Mouse (Mus musculus) G1E (cell line): ENCODE results near the gene B3gnt7. TPM values are rescaled to one million over a fixed set of nuclear protein-coding genes. Genes with fewer than 3 reads are reported as not detected.

Experiments used
- ATAC-seq: 2 replicates; pipeline ENCODE4 v1.8.0; 2016; ENCODE audit warnings: mild to moderate bottlenecking; ENCODE audit not compliant: insufficient number of reproducible peaks, poor library complexity, low FRiP score, severe bottlenecking; ENCODE audit errors: extremely low read depth
- DNase-seq: peaks from one replicate; pipeline ENCODE4 v3.0.0; 2012; ENCODE audit warnings: low spot score
- H3K27me3 ChIP-seq: 2 replicates; pipeline ENCODE4 v1.6.1; 2012; ENCODE audit warnings: mild to moderate bottlenecking, low read length, inconsistent platforms; ENCODE audit not compliant: insufficient read depth
- H3K36me3 ChIP-seq: replicated peaks from 2 replicates; pipeline ENCODE3; 2012; ENCODE audit warnings: mild to moderate bottlenecking, inconsistent platforms
- H3K4me1 ChIP-seq: 2 replicates; pipeline ENCODE4 v1.6.1; 2012; ENCODE audit warnings: low read depth, low read length, inconsistent platforms, mixed read lengths; ENCODE audit not compliant: insufficient read depth
- H3K4me3 ChIP-seq: 2 replicates; pipeline ENCODE4 v1.5.1; 2012; ENCODE audit warnings: low read depth, mild to moderate bottlenecking, inconsistent platforms, low read length, moderate library complexity, mixed read lengths
- H3K9me3 ChIP-seq: replicated peaks from 2 replicates; pipeline ENCODE4 v1.6.1; 2012; ENCODE audit warnings: inconsistent platforms
- CTCF ChIP-seq: IDR thresholded peaks from 2 replicates; pipeline ENCODE4 v1.5.1; 2012; ENCODE audit warnings: low read depth, low read length, inconsistent platforms, mixed read lengths
- GATA1 ChIP-seq: IDR thresholded peaks from 2 replicates; pipeline ENCODE4 v1.6.1; 2012; ENCODE audit warnings: borderline replicate concordance, low read length, inconsistent platforms, mixed read lengths
- GATA2 ChIP-seq: IDR thresholded peaks from 2 replicates; pipeline ENCODE4 v1.6.1; 2012; ENCODE audit warnings: low read depth, low read length, inconsistent platforms, borderline replicate concordance
- POLR2AphosphoS5 ChIP-seq: IDR thresholded peaks from 2 replicates; pipeline ENCODE4 v1.6.1; 2012; ENCODE audit warnings: low read depth, low read length, inconsistent platforms; ENCODE audit not compliant: insufficient replicate concordance
- TAL1 ChIP-seq: conservative IDR thresholded peaks from 2 replicates; pipeline ENCODE4 v1.6.1; 2012; ENCODE audit warnings: low read depth, low read length, inconsistent platforms, mixed read lengths
- polyA plus RNA-seq: library from polyadenylated mRNA; stranded (reverse); fragments of >175 nt; gene quantifications from 2 replicates; pipeline ENCODE4 v1.2.3, GENCODE M21; 2012
- total RNA-seq, 2 experiments: library from RNA; stranded (forward) in 1 of 2; stranded (reverse) in 1 of 2; fragments of 200-1000 nt in 1 of 2; fragments of >200 nt in 1 of 2; fragmentation: Nextera tagmentation in 1 of 2; gene quantifications; 2 replicates each; pipeline ENCODE4 v1.2.3; 2014 to 2017

Gene B3gnt7
- not detected in 2 replicates for total RNA-seq (2014; fragmentation: Nextera tagmentation)
- total RNA-seq (2017) = 0.12 and 0.16 TPM in 2 replicates
- polyA plus RNA-seq = 0.02 TPM in 1 of 2 replicates, not detected in the other

DNA sequence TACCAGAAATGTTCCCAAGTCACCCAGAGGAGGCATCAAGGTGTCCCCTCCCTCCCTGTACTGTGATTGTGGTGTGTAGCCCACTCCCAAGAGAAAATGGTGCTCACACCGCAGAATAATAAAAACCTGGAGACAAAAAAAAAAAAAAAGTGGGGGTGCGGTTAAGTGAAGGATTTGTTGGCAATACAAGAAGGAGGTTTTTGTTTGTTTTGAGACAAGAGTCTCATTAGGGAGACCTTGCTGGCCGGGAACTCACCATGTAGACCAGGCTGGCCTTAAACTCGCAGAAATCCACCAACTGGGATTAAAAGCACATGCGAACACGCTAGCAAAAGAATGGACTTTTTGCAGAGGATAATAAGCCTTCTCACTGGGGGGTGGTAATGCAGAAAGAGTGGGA, at the start of gene B3gnt7:
B3gnt7 (plus strand) TSS at position 301 of the 400 bp plus-strand sequence.
- DNase-seq = no peak
- Histone ChIP-seq H3K4me3 (peak within 1 kb of the TSS; percentile 58; the same call in 1 of the 2 replicates), H3K9me3 (no peaks in the 10 kb centered on the region), H3K36me3 (no peaks in the 10 kb centered on the region), H3K27me3 (peaks cover 90% of the 10 kb centered on the region), H3K4me1 (peaks cover 32% of the 10 kb centered on the region)
- ATAC-seq = no peak
- TF ChIP-seq GATA1 (no peak), TAL1 (no peak), GATA2 (no peak), CTCF (no peak), POLR2AphosphoS5 (no peak)

- ATAC-seq (no peak), DNase-seq (no peak)
- no peak overlapping the region for H3K4me3 ChIP-seq
- no peaks in the 10 kb centered on the region for H3K9me3 ChIP-seq
- peaks cover 10% of the 10 kb centered on the region for H3K36me3 ChIP-seq
- no peaks in the 10 kb centered on the region for H3K27me3 ChIP-seq
- peaks cover 5% of the 10 kb centered on the region for H3K4me1 ChIP-seq
- TF ChIP-seq POLR2AphosphoS5 (no peak), GATA2 (no peak), GATA1 (no peak), TAL1 (no peak), CTCF (no peak)
Observed at GRCm38 (mm10) chr1:86253410-86253809, 49.2 kb upstream of the B3gnt7 start.

DNA sequence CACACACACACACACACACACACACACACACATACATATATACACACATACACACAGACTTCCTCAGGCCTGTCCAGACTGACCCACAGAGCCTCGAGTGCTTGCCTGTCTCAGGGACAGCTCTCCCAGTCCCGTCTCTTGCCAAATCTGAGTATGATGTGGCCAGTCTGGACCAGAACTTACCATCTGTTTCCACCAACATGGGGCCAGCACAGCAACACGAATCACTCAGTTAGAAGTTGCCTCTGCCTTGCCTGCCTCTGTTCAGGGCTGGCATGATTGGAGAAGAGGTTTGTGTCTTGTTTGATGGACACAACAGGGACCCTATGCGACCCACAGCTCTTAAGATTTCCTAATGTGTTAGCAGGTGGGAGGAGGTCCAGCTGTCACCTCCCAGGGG, 46.3 kb upstream of the B3gnt7 start:
- H3K27me3 ChIP-seq = peaks cover 3% of the 10 kb centered on the region; the same call in 1 of the 2 replicates
- TF ChIP-seq GATA1 (no peak), CTCF (no peak)
- H3K4me3 ChIP-seq = no peak overlapping the region
- DNase-seq (no peak), ATAC-seq (no peak)
- H3K36me3 ChIP-seq = peaks cover 3% of the 10 kb centered on the region
- peaks cover 13% of the 10 kb centered on the region for H3K4me1 ChIP-seq
- no peaks in the 10 kb centered on the region for H3K9me3 ChIP-seq

DNA sequence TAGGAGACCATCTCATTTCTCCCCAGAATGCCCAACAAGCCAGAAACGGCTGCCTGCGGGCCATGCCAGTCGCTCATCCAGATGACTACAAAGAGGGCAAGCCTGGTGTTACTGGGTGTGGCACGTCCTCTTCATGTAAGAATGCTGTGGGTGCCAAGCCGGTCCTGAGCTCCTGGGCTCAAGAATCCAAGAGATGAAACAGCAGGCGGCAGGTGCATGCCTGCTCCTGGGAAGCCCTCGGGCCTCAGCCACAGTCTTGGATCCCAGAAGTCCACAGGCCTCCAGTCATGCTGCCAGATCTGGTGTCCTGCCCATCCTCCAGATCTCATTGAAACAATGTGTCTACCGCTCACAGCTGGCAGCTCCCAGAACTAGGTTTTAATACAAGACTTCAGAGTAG, 45.4 kb upstream of the B3gnt7 start:
- no peak for ATAC-seq
- peaks cover 14% of the 10 kb centered on the region for H3K4me1 ChIP-seq
- DNase-seq = no peak
- no peak for TF ChIP-seq TAL1
- TF ChIP-seq CTCF = no peak
- TF ChIP-seq POLR2AphosphoS5 = no peak
- no peak for TF ChIP-seq GATA2
- TF ChIP-seq GATA1 = no peak
- H3K4me3 ChIP-seq = no peak overlapping the region
- peaks cover 3% of the 10 kb centered on the region for H3K36me3 ChIP-seq
- peaks cover 7% of the 10 kb centered on the region; the same call in 1 of the 2 replicates for H3K27me3 ChIP-seq
- no peaks in the 10 kb centered on the region for H3K9me3 ChIP-seq

GRCm38 (mm10) chr1:86258171-86258824, 44.3 kb upstream of the B3gnt7 start:
- no peak overlapping the region for H3K4me3 ChIP-seq
- DNase-seq = no peak
- H3K9me3 ChIP-seq = no peaks in the 10 kb centered on the region

GRCm38 (mm10) chr1:86263564-86264339, 38.9 kb upstream of the B3gnt7 start:
- DNase-seq (peak; percentile 43), ATAC-seq (peak; percentile 76)
- TF ChIP-seq POLR2AphosphoS5 = no peak
- no peak for TF ChIP-seq GATA2
- no peak for TF ChIP-seq CTCF
- peak; percentile 28; the same call in 1 of the 2 replicates for TF ChIP-seq TAL1
- TF ChIP-seq GATA1 = no peak
- no peaks in the 10 kb centered on the region for H3K9me3 ChIP-seq
- peaks cover 7% of the 10 kb centered on the region; the same call in 1 of the 2 replicates for H3K27me3 ChIP-seq
- H3K4me1 ChIP-seq = peaks cover 51% of the 10 kb centered on the region
- H3K4me3 ChIP-seq = peak overlapping the region; percentile 52; the same call in 1 of the 2 replicates
- H3K36me3 ChIP-seq = no peaks in the 10 kb centered on the region

More at GRCm38 (mm10) chr1:86258171-86258824, 44.3 kb upstream of the B3gnt7 start:
- peaks cover 7% of the 10 kb centered on the region; the same call in 1 of the 2 replicates for H3K27me3 ChIP-seq
- peaks cover 3% of the 10 kb centered on the region for H3K36me3 ChIP-seq
- H3K4me1 ChIP-seq = peaks cover 25% of the 10 kb centered on the region
- peak; percentile 47; the same call in 1 of the 2 replicates for ATAC-seq
- TF ChIP-seq POLR2AphosphoS5 (no peak), GATA1 (no peak), GATA2 (no peak), CTCF (no peak), TAL1 (no peak)
